Mouse (Mus musculus): Measurements from ENCODE around the gene Zfp273.
A peak's percentile ranks its signal among the peaks of the same experiment; 100 is the strongest.
"Not testable (repeated sequence)": the region's sequence is repeated elsewhere in the genome, so short reads cannot be mapped to it uniquely, and the experiment has no call there.

The Zfp273 gene

DNA sequence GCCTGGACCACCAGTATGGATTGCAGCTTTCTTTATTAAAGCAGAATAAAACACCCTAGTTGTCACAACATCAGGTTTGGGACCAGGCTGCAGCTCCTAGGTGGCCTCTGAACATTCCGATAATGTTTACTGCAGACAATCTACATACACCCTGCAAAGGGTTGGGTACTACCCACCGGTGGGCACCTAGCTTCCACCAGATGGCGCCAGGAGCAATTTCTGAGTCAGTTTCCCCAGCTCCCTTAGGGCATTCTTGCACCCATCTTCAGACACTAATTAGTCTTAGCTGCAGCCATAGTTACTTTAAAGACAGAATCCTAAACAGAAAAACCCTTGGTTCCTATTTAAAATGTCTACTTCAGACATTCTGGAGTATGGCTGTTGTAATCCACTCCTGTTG is 54.4 kb downstream of the Zfp273 start:
- DNase-seq (ENCODE audit: low spot score), result peak; percentile 9

DNA sequence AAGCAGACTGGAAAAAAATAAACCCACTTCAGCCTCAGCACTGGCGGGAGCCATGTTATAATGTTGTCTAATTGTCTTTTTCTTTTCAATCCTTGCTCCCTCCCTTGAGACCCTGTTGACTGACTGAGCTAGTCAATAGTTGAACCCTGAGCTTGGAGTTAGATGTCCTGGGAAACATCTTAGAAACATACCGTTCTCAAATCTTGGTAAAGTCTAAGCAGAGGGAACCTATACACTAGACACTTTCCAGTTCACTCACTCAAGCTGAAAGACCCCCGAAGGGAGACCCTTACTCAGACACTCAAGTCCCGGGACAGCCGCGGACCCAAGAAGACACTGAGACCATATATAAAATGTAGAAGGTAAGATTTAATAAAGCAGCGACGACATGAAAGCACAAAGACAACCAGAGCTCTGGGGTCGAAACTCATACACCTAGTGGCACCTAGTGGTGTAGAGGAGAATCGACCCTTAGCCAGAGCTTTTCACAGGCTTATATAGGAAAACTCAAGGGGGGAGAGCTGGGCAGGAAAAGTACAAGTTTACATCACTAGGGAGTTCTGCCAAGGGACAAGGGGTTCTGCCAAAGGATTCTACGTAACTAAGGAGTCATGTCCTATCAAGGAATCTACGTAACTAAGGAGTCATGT is 62.6 kb downstream of the Zfp273 start:
- DNase-seq (ENCODE audit: low spot score), result not testable (repeated sequence)
